Mouse (Mus musculus): ENCODE data around the gene Fuk.

DNA sequence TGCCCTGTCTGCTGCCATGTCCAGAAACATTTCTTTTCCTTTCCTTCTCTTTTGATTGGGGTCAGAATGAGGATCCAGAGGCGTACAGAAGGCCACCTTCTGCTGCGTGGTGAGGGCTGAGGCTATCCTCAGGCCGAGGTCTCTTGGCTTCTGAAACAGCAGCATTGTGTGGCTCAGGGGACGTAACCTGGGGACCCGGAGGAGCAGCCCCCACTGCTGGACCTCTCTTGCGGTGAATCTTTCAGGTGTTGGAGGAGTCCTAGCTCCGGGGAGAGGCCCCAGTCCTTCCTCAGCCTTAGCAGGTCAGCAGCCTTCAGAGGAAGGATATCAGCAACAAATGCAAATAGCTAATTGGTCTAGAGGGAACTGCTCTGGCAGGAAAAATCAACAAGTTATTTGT is 26.1 kb upstream of the Fuk start:
- no peak for TF ChIP-seq MYOG (IDR thresholded peaks at IDR 0.05; ENCODE audit: control insufficient read depth in 1 of 3, insufficient read depth in 1 of 3, insufficient read length in 2 of 3, low read depth in 2 of 3)
- no peak for TF ChIP-seq MAX (IDR thresholded peaks at IDR 0.05; ENCODE audit: low read depth)
- TF ChIP-seq POLR2A (IDR thresholded peaks at IDR 0.05; ENCODE audit: insufficient read length, low read depth): no peak
- TF ChIP-seq CEBPB (IDR thresholded peaks at IDR 0.05; ENCODE audit: insufficient read depth, poor library complexity, severe bottlenecking): no peak
- no peak for TF ChIP-seq E2F4 (IDR thresholded peaks at IDR 0.05; ENCODE audit: insufficient read depth)
- no peak for TF ChIP-seq SRF (IDR thresholded peaks at IDR 0.05; ENCODE audit: control insufficient read depth, insufficient read length, low read depth)
- no peak for TF ChIP-seq POLR2AphosphoS2 (IDR thresholded peaks at IDR 0.05; ENCODE audit: insufficient read length, low read depth)
- TF ChIP-seq USF1 (IDR thresholded peaks at IDR 0.05; ENCODE audit: low read depth): no peak
- TF ChIP-seq MYOD1 (IDR thresholded peaks at IDR 0.05; ENCODE audit: control insufficient read depth in 1 of 3, insufficient read length in 2 of 3, low read depth in 2 of 3): no peak
- TF ChIP-seq TCF12 (IDR thresholded peaks at IDR 0.05; ENCODE audit: insufficient read depth, poor library complexity, severe bottlenecking): no peak
- TF ChIP-seq TCF3 (IDR thresholded peaks at IDR 0.05; ENCODE audit: insufficient read length, low read depth): no peak
